Mouse (Mus musculus) ES-E14 (cell line): ENCODE measurements around the gene Cops7a.

ENCODE experiments used
- ZC3H11A ChIP-seq: IDR thresholded peaks from 2 replicates; pipeline ENCODE4 v1.6.1; 2012; ENCODE audit warnings: low read depth, mild to moderate bottlenecking, inconsistent platforms, low read length, borderline replicate concordance
- ZNF384 ChIP-seq: IDR thresholded peaks from 2 replicates; pipeline ENCODE4 v1.6.1; 2012; ENCODE audit warnings: low read depth, low read length, inconsistent platforms

DNA sequence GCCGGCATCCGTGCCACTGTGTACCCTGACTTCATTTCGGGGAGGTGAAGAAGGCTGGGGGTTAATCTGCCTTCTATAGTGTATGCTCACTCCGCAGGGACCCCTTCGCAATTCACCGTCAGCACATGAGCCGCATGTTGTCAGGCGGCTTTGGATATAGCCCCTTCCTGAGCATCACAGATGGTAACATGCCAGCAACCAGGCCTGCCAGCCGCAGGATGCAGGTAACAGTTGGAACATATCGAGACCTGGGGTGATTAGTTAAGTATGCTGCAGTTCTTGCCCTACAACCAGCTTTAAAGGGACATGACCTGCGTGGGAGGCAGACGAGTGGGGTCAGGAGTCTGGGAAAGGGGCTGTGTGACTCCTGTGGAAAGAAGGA lies 33.0 kb downstream of the Cops7a start:
- TF ChIP-seq ZC3H11A = no peak
- no peak for TF ChIP-seq ZNF384
